Mouse (Mus musculus): Measurements from ENCODE around the gene Nbl1. TPM values are rescaled to one million over a fixed set of nuclear protein-coding genes. Genes with fewer than 3 reads are reported as not detected.

Nbl1 gene
- total and polyA plus RNA-seq, 2 experiments from 2014 or later, result 53.4 to 62.2 TPM

GRCm38 (mm10) chr4:139088982-139089671 lies 3.7 kb downstream of the Nbl1 start:
- H3K27ac ChIP-seq (ENCODE audit: low read depth, low read length), result no peak overlapping the region
- no peaks in the 10 kb centered on the region for H3K36me3 ChIP-seq (ENCODE audit: insufficient read depth, low read length)
- no peak for ATAC-seq (ENCODE audit: low FRiP score)
- H3K9me3 ChIP-seq (ENCODE audit: low read length), result no peaks in the 10 kb centered on the region
- no peak for TF ChIP-seq CTCF (IDR thresholded peaks at IDR 0.05)
- no peak overlapping the region for H3K9ac ChIP-seq (replicated peaks; ENCODE audit: low read length, poor library complexity, severe bottlenecking)
- H3K4me3 ChIP-seq (ENCODE audit: low read depth, low read length), result no peak overlapping the region
- no peak overlapping the region for H3K4me2 ChIP-seq (ENCODE audit: low read depth, low read length, poor library complexity, severe bottlenecking)
- peaks cover 42% of the 10 kb centered on the region for H3K27me3 ChIP-seq (ENCODE audit: insufficient read depth, low read length)
- DNase-seq (ENCODE audit: low spot score), result no peak
- no peaks in the 10 kb centered on the region for H3K4me1 ChIP-seq (ENCODE audit: insufficient read depth, low read length)
- WGBS, result 71% methylated on average over 9 of the region's 9 CpGs

- Histone ChIP-seq H3K36me3 (ENCODE audit: insufficient read depth, low read length) (no peaks in the 10 kb centered on the region), H3K4me2 (ENCODE audit: low read depth, low read length, poor library complexity, severe bottlenecking) (no peak overlapping the region), H3K27ac (ENCODE audit: low read depth, low read length) (no peak overlapping the region), H3K4me1 (ENCODE audit: insufficient read depth, low read length) (peaks cover 16% of the 10 kb centered on the region), H3K27me3 (ENCODE audit: insufficient read depth, low read length) (peaks cover 27% of the 10 kb centered on the region), H3K9ac (replicated peaks; ENCODE audit: low read length, poor library complexity, severe bottlenecking) (no peak overlapping the region), H3K9me3 (ENCODE audit: low read length) (no peaks in the 10 kb centered on the region), H3K4me3 (ENCODE audit: low read depth, low read length) (no peak overlapping the region)
- no peak for TF ChIP-seq CTCF (IDR thresholded peaks at IDR 0.05)
- no peak for ATAC-seq (ENCODE audit: low FRiP score)
- WGBS, result 70% methylated on average over 4 of the region's 4 CpGs
- no peak for DNase-seq (ENCODE audit: low spot score)
These were observed 5.8 kb downstream of the Nbl1 start for GRCm38 (mm10) chr4:139086984-139087383.

- H3K27me3 ChIP-seq (ENCODE audit: insufficient read depth, low read length), result peaks cover 18% of the 10 kb centered on the region
- WGBS, result 14% methylated on average over 5 of the region's 5 CpGs
- TF ChIP-seq CTCF (IDR thresholded peaks at IDR 0.05), result peak; percentile 92
- H3K27ac ChIP-seq (ENCODE audit: low read depth, low read length), result no peak overlapping the region
- H3K4me3 ChIP-seq (ENCODE audit: low read depth, low read length), result no peak overlapping the region
- H3K36me3 ChIP-seq (ENCODE audit: insufficient read depth, low read length), result no peaks in the 10 kb centered on the region
- peak; percentile 96 for DNase-seq (ENCODE audit: low spot score)
- peaks cover 17% of the 10 kb centered on the region for H3K4me1 ChIP-seq (ENCODE audit: insufficient read depth, low read length)
- ATAC-seq (ENCODE audit: low FRiP score), result peak; percentile 38; the same call in 1 of the 2 replicates
- no peaks in the 10 kb centered on the region for H3K9me3 ChIP-seq (ENCODE audit: low read length)
- H3K9ac ChIP-seq (replicated peaks; ENCODE audit: low read length, poor library complexity, severe bottlenecking), result no peak overlapping the region
- H3K4me2 ChIP-seq (ENCODE audit: low read depth, low read length, poor library complexity, severe bottlenecking), result no peak overlapping the region
These were observed 6.8 kb downstream of the Nbl1 start for GRCm38 (mm10) chr4:139086037-139086436.

- DNase-seq (ENCODE audit: low spot score), result no peak
- 73% methylated on average over 11 of the region's 11 CpGs for WGBS
- H3K27me3 ChIP-seq (ENCODE audit: insufficient read depth, low read length), result peaks cover 12% of the 10 kb centered on the region; the same call in 1 of the 2 replicates
- H3K36me3 ChIP-seq (ENCODE audit: insufficient read depth, low read length), result no peaks in the 10 kb centered on the region
- TF ChIP-seq CTCF (IDR thresholded peaks at IDR 0.05), result no peak
- H3K9me3 ChIP-seq (ENCODE audit: low read length), result no peaks in the 10 kb centered on the region
- ATAC-seq (ENCODE audit: low FRiP score), result no peak
- no peak overlapping the region for H3K4me3 ChIP-seq (ENCODE audit: low read depth, low read length)
- no peak overlapping the region for H3K9ac ChIP-seq (replicated peaks; ENCODE audit: low read length, poor library complexity, severe bottlenecking)
- H3K4me1 ChIP-seq (ENCODE audit: insufficient read depth, low read length), result peaks cover 17% of the 10 kb centered on the region
- no peak overlapping the region for H3K27ac ChIP-seq (ENCODE audit: low read depth, low read length)
- no peak overlapping the region for H3K4me2 ChIP-seq (ENCODE audit: low read depth, low read length, poor library complexity, severe bottlenecking)
These were observed 7.5 kb downstream of the Nbl1 start for GRCm38 (mm10) chr4:139085337-139085736.

- Histone ChIP-seq H3K4me2 (ENCODE audit: low read depth, low read length, poor library complexity, severe bottlenecking) (peak overlapping the region; percentile 43), H3K27me3 (ENCODE audit: insufficient read depth, low read length) (peaks cover 12% of the 10 kb centered on the region; the same call in 1 of the 2 replicates), H3K9me3 (ENCODE audit: low read length) (no peaks in the 10 kb centered on the region), H3K4me1 (ENCODE audit: insufficient read depth, low read length) (peaks cover 17% of the 10 kb centered on the region), H3K27ac (ENCODE audit: low read depth, low read length) (0 out of 2 replicates have a peak overlapping the region, but pooled peaks have one; percentile 38), H3K36me3 (ENCODE audit: insufficient read depth, low read length) (no peaks in the 10 kb centered on the region), H3K4me3 (ENCODE audit: low read depth, low read length) (peak overlapping the region; percentile 13; the same call in 1 of the 2 replicates), H3K9ac (replicated peaks; ENCODE audit: low read length, poor library complexity, severe bottlenecking) (peak overlapping the region; percentile 19)
- ATAC-seq (ENCODE audit: low FRiP score), result peak; percentile 55
- TF ChIP-seq CTCF (IDR thresholded peaks at IDR 0.05), result no peak
- peak; percentile 88 for DNase-seq (ENCODE audit: low spot score)
- WGBS, result 11% methylated on average over 12 of the region's 12 CpGs
These were observed 9.8 kb downstream of the Nbl1 start for GRCm38 (mm10) chr4:139082790-139083564.
